Mouse (Mus musculus) embryo, embryonic 9.5 days (tissue): ENCODE measurements at regions not wholly inside any gene's neighbourhood (a gene's known extent, or its start where the extent isn't known, plus 50 kb on each side); places are given as distances from the start of the nearest gene placed in this dataset.

Experiments used
- DNase-seq: peaks from one replicate; pipeline ENCODE4 v3.0.0-alpha.2; 2017; ENCODE audit errors: extremely low spot score

DNA sequence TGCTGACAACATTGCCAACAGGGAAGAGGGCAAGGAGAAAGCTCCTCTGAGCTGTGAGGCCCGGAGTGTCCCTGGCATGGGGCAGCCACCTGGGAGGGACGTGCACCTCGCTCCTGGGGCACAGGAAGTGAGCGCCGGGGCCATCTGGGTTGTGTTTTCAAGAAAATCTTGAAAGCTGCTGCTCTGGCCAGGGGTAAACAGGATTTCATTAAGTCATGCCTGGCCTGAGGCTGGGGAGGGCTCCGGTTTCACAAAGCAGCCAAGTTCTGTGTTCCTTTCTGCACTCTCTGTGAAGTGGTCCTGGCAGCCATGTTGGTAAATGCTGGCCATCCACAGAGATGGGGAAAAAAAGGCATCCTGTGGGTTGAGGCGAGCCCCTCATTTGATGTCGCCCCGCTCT lies 406.8 kb upstream of the Zmiz1 start:
- no peak for DNase-seq

DNA sequence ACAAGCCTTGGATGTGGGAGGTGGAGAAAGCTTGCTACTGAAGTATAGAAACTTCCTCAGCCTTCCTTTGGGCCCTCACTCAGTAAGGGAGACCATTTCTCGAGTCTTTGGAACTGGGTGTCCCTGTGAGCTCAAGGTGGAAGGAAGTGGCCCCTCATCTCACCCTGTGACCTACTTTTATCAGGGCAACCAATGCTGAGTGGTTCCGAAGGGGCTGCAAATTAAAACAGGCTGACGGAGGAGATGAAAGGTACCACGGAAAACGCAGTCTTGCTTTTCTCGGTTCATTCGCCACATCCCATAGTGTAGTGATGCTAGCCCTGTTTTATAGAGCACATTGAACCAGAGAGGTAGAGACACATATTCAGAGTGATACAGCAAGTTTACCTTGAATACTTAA lies 399.6 kb upstream of the Zmiz1 start:
- DNase-seq = no peak

DNA sequence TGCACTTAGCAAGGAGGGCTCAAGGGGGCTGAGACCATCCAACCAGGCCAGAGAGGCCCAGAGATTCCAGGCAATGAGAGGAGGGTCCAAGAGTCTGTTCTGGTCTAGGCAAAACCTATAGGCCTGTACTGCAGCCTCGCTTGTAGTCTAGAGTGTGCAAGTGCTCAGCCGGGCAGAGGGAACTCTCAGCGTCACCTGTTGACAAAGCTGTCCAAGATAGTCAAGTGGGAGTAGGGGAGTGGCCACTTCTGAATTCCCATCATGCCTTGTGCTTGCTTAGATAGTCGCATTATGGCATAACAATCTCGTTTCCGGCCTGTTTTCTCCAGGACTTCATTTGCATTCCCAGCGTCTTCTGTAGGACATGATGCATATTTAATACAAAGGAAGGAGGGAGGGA lies 398.7 kb upstream of the Zmiz1 start:
- DNase-seq = no peak

DNA sequence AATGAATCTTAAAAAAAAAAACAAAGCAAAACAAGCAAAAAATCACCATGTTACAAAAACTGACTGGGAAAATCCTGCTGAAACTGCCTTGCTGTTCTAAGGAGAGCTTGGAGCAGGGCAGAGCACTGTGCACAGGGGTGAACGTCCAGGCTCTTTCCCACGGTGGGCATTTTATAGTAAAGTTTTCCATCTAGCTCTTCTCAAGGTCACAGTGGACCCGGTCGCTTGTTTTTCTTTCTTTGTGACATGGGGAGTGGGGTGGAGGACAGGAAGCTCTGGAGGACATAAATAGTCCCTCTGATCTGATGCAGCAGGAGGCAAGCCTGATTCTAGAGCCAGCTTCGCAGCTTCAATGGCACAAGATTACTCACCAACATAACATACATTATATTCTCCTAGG lies 395.9 kb upstream of the Zmiz1 start:
- DNase-seq = no peak

DNA sequence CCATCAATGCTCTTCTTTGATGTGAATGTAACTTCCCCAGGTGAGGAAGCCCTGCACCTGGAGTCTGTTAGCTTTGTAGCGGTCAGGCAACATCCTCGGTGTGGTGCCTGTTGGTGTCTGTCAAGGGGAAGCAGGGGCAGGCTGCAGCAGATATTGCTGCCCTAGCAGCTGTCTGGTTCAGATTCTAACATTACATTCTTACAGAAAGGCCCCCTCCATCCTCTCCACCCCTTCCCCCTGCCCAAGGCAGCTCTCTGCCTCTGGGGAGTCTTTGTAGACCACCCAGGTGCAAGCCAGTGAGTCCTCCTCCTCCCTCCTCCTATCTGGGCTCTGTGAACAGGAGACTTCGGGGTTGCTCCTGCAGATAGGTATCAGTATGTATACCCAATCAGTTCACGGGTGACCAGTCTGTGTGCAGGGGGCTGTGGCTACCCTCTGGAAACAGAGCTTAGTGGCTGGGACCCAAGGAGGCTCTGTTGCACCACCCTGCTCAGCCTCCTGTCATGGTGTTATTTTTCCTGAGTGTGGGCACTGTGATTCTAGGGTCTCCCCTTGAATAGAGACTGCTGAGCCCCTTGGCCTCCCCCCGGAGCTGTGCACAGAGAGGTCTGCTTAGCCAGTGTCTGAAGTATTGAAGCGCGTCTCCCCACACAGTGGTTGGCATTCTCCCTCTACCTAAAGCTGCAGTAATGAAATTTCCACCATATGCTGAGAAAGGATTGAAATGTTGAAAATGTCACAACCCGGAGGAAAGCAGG lies 394.6 kb upstream of the Zmiz1 start:
- DNase-seq = no peak

DNA sequence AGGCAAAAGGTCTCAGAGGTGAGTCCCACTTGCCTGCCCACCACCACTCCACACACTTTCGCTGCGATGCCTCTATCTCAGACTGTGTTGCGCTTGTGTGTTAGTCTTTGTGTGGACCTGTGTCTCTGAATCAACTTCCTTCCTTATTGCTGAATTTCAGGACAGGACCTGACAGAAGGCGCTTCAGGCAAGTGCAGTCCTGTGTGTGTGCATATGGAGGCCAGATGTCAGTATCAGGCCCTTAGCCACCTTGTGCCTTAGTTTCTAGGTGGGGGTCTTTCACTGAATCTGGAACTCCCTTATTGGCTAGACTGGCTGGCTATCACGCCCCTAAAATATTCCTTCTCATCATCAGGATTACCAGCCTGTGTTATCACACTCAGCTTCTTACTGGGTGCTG lies 391.6 kb upstream of the Zmiz1 start:
- DNase-seq = no peak

DNA sequence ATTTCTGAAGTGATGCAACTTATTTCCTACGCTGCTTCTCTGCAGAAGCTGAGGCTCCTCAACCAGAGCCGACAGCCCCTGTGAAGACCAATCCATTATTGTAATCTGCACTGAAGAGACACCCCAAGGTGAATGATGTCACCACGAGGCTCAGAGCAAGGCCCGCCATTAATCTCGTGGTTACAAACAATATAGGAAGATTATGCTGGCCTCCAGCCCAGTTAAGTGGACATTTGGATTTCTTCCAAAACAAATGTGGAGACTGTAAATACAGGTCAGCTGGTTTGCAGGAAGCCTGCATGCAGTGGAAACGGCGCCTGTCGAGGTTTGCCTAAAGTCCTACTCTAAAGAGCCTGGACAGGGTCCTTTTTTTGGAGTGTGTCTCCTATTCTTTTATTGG lies 390.6 kb upstream of the Zmiz1 start:
- DNase-seq = no peak

DNA sequence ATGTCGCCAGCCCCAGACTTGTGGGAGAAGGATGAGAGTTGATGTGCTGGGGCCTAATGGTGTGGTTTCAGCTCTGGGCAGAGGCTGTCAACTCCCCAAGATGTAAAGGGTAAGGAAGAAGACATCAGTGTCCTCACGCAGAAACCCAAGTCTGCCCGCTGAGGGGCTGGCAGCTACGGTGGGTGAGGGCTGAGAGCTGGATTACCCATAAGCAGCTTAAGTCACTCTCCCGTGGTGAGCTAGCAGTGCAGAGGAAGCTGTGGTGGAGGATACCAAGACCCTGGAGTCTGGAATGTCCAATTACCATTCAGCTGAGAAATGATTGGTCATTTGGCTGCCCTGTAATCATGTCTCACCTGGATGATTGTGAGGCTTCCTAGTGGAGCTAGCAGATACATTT lies 385.8 kb upstream of the Zmiz1 start:
- no peak for DNase-seq

DNA sequence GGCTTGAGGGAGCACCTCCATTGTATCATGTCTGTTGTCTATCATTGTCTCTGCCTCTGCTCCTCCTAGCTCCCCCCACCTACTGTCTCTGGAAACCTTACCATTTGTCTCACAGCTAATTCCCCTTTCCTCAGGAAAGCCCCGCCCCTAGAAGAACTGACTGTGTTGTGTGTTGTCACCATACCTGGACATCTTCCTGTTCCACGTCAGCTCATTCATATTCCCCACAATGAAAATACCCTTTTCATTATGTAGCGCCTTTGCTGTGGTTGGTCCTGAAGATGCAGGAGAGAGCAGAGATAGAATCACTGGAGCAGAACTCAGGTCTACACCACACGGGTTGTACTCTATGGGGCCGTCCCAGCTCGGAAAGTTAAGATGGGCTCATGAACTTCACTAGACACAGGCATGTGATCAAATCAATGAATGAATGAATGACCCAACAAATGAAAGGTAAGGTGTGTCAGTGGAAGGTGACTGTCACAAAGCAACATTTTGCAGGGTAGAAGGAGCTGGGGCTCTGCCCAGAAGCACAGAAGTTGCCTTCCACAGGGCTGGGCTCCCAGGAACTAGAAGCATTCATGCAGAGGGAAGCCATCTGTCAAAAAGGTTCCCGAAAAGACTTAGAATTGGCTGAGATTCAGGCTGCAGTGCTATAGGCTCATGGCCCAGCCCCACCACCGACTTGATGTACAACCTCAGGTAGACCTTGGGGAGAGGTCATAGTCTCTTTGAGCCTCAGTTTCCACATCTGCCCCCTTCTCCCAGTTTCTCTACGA lies 384.8 kb upstream of the Zmiz1 start:
- no peak for DNase-seq

DNA sequence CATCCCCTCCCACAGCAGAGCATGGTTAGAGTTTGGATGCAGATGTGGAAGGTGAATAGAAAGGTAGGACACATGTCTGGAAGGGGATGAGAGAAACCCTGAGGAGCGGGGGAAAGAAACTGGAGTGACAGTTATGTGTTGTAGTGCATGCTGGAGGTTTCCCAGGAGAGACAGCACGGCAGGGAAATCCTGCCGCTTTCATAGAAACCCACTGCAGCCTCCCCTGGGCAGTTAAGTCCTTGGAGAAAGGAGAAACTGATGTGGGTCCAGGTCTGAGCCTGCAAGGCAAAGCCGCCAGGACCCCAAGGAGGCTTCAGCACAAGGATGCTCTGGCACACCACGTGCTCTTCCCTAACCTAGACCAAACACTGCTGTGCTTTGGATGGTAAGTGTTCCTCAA lies 384.1 kb upstream of the Zmiz1 start:
- DNase-seq = no peak

DNA sequence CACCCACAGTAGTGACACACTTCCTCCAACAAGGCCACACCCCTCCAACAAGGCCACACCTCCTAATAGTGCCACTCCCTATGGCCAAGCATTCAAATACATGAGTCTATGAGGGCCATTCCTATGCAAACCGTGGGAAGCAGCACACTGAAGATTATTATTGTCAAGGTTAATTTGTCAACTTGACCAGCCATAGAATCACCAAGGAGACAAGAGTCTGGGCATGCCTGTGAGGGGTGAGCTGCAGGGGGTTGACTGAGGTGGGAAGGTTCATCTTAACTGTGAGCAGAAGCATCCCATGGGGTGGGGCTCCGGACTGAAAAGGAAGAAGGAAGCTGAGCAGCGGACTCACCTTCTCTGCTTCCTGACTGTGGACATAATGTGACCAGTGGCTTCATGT lies 378.6 kb upstream of the Zmiz1 start:
- no peak for DNase-seq

DNA sequence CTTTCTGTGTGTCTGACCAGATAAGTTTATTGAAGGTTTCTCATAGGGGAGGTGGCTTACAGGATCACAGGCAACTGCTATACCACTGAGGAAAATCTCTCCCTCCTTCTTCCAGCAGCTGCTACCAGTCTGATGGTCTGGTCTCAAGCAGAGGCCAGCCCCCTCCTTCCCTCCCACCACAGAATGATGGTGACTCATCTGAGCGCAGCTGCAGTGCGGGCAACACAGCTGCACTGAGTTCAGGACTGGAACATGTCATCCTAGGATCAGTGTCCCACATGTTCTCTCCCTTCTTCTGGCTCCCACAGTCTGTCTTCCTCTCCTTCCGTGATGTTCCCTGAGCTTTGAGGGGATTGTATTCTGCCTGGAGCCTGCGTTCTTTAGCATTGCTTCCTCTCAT lies 375.1 kb upstream of the Zmiz1 start:
- no peak for DNase-seq

DNA sequence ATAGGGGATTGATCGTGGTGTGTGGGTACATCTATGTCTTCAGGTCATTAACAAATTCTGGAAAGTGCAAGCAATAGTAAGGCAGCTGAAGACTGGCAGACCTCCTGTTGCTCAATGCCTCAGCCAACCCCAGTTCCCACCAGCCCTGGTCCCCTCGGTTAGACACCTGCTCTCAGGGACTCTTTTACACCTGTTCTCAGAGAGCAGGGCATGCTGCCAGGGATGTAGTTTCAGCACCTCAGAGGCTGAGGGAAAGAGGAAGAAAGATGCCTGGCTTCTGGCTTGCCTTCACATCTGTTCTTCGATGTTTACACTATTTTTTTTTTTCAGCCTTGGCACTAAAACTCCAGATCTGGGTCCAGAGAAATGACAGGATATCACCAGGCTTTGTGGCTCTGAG lies 362.2 kb upstream of the Zmiz1 start:
- DNase-seq = no peak

DNA sequence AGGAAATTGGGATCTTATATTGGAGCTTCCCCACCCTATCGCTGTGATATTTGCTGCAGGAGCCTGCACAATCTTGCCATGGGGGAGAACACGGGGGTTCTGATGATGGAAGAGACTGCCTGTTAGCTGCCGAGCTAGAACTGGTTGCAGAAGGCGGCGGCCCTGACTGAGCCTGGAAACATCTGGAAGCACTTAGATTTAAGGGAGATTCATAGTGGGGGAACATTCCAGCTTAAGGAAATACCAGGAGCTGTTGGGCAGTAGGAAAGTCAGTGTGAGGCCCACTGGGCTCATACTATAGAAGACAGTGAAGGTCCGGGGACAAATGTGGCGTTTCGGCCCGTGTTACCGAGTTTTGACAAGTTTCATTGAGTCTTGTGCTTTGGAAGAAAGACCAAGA lies 353.6 kb upstream of the Zmiz1 start:
- DNase-seq = no peak

DNA sequence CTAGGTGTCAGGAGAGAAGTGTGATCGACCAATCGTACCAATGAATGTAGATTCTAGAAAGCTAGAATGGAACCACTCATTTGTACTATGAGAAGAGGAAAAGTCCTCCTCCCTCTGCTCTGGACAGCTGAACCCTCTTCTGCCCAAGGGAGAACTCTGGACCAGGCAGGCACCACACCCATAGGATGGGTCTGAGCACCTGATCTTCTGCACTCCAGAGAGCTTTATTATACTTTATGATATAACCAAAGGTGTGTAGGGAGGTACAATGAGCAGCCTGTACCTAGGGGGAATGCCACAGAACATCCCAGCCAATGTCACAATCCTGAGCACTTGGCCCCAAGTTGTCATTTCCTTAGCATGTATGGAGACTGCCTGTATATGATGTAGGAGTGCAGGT lies 352.5 kb upstream of the Zmiz1 start:
- DNase-seq = no peak

DNA sequence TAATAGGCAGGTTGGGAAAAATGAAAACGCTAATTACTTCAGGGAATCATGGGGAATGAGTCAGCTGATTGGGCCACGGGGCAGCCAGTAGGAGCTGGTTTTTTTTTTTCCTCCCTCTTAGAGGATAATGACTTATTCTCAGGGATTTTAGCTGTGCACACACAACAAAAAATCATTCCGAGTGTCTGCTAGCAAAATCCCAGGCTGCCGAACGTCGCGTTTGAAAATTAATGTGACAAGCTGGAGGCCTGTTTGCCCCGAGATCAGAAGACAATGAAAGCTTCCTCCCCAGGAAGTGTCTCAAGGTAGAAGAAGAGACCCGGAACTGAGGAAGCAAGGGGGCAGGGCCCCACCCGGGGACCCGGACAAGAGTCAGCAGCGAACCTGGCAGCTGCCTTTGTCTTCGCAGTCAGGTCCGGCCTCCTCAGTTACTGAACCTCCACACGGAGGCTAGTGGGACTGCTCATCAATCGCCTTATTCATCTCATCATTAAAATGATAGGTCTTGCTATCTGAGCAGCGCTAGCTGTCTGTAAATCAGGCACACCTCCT lies 350.8 kb upstream of the Zmiz1 start:
- no peak for DNase-seq

DNA sequence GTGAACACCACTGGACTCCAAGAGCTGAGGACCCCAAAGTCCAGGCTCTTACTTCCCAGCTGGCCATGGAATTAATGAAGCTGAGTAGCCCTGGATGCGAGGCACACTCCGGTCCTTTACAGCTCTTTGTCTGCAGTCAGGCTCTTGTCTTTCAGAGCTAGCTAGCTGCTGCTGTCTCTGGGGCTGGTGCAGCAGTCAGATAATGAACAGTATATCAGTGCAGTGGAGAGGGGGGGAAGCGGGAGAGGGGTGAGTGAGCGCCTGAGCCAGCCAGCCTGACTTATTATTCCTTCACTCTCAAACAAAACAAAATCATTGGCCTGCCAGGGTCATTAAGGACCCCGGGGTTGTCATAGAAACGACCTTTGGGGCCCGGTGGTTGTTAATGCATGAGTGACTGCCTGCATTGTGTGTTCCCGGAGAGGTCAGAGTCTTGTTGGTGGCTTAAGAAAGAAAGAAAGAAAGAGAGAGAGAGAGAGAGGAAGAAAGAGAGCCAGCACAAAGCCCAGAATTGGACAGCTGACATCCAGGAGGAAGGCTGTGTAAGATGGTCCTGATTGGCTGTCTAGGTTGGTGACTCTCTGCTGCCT lies 350.2 kb upstream of the Zmiz1 start:
- peak; percentile 96 for DNase-seq

DNA sequence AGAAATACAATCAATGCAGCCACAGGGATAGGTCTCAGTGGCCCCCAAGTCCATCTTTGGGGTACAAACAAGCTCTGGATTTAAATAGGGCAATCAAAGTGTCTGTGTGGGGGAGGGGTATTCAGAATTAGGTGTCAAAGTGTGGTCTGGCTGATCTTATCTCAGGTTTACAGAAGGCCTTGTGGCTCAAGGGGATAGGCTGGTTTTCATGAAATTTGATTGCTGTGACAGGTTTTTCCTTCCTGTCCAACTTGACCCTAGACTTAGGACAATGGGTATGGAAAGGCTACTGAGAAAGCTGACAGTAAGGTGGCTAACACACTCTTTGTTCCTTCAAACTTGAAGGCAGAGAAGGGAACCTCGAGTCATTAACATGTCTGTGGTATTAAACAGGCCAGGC lies 349.3 kb upstream of the Zmiz1 start:
- DNase-seq = no peak

DNA sequence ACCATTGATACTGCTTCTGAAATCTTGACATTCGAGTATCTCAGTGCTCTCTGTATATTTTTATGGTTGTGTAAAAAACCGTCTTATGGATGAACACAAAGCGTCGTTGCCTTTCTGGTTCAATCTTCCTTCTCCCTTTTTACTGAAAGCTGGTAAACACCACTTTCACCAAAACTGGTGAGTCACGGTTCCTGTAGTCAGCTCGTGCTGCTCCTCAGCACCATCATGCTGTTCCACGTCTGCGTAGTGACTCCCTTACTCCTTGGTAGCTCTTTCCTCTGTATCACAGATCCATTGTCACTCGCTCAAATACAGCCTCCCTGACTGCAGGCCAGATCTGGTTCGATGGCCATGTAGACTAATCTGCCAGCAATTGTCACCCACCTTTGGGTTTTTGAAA lies 346.2 kb upstream of the Zmiz1 start:
- no peak for DNase-seq

DNA sequence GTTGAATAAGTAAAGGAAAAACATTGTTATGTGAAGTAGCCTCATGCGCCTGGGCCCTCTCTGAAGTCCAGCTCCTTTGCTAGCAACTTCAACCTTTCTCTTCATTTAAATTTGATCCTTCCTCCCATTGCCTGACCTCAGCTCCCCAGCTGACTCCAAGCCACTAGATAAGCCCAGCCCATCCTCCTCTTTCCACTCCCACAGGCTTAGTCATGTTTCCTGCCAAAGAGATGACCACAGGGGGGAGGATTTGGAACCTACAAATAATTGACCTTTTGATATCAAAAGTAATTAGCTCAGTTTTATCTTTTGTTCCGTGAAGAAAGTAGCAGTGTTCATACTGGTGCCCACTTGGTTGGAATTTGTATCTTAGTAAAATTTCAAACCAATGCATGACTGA lies 345.7 kb upstream of the Zmiz1 start:
- no peak for DNase-seq

DNA sequence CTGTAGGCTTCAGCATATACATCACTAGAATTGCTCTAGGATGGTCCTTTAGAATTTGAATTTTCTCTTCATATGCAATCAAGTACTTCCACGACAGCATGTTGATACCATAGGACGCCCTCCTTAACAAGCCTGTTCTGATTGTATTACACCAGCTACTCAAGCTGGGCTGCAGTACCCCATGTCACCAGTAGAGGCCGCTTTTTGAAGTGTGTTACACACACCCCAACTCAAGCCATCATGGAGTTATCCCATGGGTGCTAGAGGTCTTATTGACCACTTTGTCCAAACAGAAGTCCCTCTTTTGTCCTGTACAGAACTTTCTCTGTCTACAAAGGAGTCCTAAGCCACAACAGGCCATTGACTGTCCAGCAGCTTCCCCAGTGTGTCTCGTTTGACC lies 342.6 kb upstream of the Zmiz1 start:
- peak; percentile 64 for DNase-seq

DNA sequence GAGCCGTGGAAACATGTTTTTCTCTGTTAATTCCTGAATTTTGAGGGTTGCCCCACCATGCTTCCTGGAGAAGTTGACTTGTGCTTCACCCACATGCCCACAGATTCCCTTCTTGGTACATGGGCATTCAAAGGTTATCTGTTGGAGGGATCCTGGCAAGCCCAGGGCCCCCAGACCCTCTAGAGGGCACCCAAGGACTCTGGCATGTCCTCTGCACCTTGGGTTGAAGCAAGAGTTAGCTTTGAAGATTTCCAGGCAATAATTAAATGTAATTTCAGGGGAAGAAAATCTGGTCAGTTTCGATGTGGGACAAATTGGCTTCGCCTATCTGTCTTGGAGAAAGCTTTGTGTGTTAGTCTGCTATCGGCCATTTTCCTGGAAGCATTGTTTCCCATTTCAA lies 339.0 kb upstream of the Zmiz1 start:
- DNase-seq = no peak

DNA sequence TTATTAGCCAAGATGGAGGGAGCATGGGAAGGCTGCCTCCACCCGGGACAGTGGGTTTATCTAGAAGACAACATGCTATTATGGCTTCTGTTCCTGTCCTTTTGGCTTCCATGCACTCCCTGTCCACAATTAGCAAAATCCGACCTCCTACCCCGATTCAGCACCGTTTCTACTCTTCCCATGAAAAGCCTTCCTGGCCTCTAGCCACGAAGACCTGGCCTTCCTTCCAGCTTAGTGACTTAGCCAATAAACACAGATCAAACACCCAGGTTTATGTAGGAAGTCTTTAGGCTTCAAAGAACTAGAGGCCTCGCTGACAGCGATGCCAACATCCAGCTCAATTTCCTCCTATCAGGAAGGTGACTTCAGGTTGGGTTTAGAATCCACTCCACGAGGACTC lies 338.5 kb upstream of the Zmiz1 start:
- no peak for DNase-seq
